Mouse (Mus musculus) hindbrain, embryonic 11.5 days (tissue): ENCODE measurements at regions not wholly inside any gene's neighbourhood (a gene's known extent, or its start where the extent isn't known, plus 50 kb on each side); places are given as distances from the start of the nearest gene placed in this dataset.

ENCODE experiments used
- ATAC-seq: fragments of 200-750 bp; cut with Nextera tagmentation; 2 replicates; pipeline ENCODE4 v1.8.0; 2017; ENCODE audit warnings: mild to moderate bottlenecking, moderate TSS enrichment, moderate library complexity; ENCODE audit not compliant: low FRiP score
- DNase-seq: peaks from one replicate; pipeline ENCODE4 v3.0.0-alpha.2; 2015; ENCODE audit warnings: low spot score
- H3K27ac ChIP-seq: fragments of 300-500 bp; sonication (generic); 2 replicates; pipeline ENCODE4 v1.5.1; 2014; ENCODE audit warnings: mild to moderate bottlenecking, low read depth, low read length
- H3K27me3 ChIP-seq: fragments of 300-500 bp; sonication (generic); 2 replicates; pipeline ENCODE4 v1.6.1; 2014; ENCODE audit warnings: mild to moderate bottlenecking, low read length, moderate library complexity, mixed read lengths; ENCODE audit not compliant: control insufficient read depth, insufficient read depth
- H3K36me3 ChIP-seq: fragments of 300-500 bp; sonication (generic); 2 replicates; pipeline ENCODE4 v1.6.1; 2014; ENCODE audit warnings: mild to moderate bottlenecking, low read length, moderate library complexity, mixed read lengths; ENCODE audit not compliant: control insufficient read depth, insufficient read depth
- H3K4me1 ChIP-seq: fragments of 300-500 bp; sonication (generic); replicated peaks from 2 replicates; pipeline ENCODE4 v1.6.1; 2014; ENCODE audit warnings: low read length, mixed read lengths; ENCODE audit not compliant: control insufficient read depth, insufficient read depth
- H3K4me2 ChIP-seq: fragments of 300-500 bp; sonication (generic); replicated peaks from 2 replicates; pipeline ENCODE4 v1.6.1; 2014; ENCODE audit warnings: mild to moderate bottlenecking, low read depth, low read length
- H3K4me3 ChIP-seq: fragments of 300-500 bp; sonication (generic); 2 replicates; pipeline ENCODE4 v1.5.1; 2014; ENCODE audit warnings: low read depth, low read length
- H3K9ac ChIP-seq: fragments of 300-500 bp; sonication (generic); 2 replicates; pipeline ENCODE4 v1.6.1; 2014; ENCODE audit warnings: low read depth, low read length
- H3K9me3 ChIP-seq: fragments of 300-500 bp; sonication (generic); 2 replicates; pipeline ENCODE4 v1.6.1; 2016; ENCODE audit warnings: low read length; ENCODE audit not compliant: control insufficient read depth
- WGBS: fragments of 180-500 bp; shearing (Covaris S2); extraction: QIAGEN DNeasy Blood & Tissue Kit; methylation state at CpG from one replicate; pipeline ENCODE4 v1.1.7; 2014; 5-methylcytosine and 5-hydroxymethylcytosine counted together

DNA sequence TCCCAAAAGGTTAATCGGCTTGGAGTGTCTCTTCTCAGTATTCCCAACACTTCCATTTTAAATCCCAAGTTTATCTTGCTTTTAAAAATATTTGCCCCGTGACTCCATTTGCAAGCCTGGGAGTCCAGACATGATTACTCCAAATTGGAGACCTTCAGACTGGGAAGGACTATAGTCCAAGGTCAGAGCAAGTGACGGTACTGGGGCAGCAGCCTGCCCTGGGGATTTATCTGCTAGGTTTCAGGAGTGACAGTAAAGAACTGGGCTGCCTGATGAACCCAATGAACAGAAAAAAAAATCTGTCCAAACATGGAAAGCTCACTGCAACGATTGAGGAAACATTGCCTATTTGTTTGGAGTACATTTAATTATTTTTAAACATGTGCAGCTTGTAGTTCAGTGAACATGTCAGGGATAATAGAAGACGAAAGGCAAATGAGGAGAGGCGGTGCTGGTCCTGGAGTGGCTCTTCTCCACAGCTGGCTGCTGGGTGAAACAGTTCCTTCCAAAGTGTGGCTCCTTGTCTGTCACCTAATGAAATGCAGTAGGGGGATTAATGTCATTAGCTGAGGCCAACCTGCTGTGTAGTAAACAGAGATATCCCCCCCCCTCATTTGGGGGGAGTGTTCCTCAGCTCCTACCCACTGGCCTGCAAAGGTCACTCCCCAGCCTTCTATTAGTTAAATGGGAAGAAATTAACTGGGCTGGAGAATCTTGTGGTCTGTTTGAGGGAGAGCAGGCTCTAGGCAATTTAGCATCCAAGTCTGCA lies 514.5 kb upstream of the Mpdz start:
- H3K36me3 ChIP-seq, result no peaks in the 10 kb centered on the region
- ATAC-seq (no peak), DNase-seq (peak; percentile 9)
- WGBS, result 52% methylated on average over 6 of the region's 6 CpGs
- no peaks in the 10 kb centered on the region for H3K27me3 ChIP-seq
- H3K27ac ChIP-seq, result no peak overlapping the region
- no peaks in the 10 kb centered on the region for H3K4me1 ChIP-seq
- H3K4me2 ChIP-seq, result no peak overlapping the region
- no peaks in the 10 kb centered on the region for H3K9me3 ChIP-seq
- H3K4me3 ChIP-seq, result no peak overlapping the region
- no peak overlapping the region for H3K9ac ChIP-seq

DNA sequence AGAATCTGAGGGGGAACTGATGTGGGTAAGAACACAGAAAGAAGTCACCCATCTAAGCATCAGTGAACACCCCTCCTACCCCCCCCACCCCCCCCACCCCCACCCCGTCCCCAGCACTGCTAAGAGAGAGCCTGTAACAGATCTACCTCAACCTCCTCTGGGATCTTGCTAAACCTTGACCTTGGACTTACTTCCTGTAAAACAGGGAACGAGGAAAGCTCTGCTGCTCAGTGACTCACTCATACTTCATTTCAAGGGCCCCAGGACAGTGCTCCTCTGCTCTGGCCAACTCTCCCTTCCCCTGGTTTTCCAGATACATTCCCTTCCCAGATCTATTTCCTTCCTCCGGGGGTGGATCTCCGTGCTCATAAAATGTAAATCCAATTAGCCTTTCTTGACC lies 510.4 kb upstream of the Mpdz start:
- no peak overlapping the region for H3K4me3 ChIP-seq
- H3K4me2 ChIP-seq, result no peak overlapping the region
- no peaks in the 10 kb centered on the region for H3K9me3 ChIP-seq
- WGBS, result 72% methylated on average over 4 of the region's 4 CpGs
- H3K27ac ChIP-seq, result no peak overlapping the region
- ATAC-seq, result no peak
- H3K36me3 ChIP-seq, result no peaks in the 10 kb centered on the region
- H3K4me1 ChIP-seq, result no peaks in the 10 kb centered on the region
- DNase-seq, result no peak
- no peak overlapping the region for H3K9ac ChIP-seq
- H3K27me3 ChIP-seq, result no peaks in the 10 kb centered on the region

DNA sequence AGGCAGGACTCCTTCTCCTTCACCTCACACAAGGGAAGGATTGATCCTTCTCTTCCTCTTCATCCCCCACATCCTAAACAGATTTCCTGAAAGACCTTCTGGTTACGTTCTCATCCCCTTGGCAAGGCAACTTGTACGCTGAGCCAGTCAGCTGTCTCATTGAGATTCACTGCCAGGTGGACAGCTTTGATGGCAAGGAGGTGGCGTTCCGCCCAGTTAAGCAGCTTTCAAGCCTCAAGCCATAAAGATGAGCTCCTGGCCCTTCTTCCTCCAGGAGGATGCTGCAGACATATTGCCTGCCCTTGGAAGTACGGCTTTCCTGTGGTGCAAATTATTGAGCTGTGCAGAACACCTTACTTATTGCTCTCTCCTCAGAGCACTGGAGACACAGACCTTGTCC lies 494.8 kb upstream of the Mpdz start:
- Histone ChIP-seq H3K4me2 (no peak overlapping the region), H3K4me1 (no peaks in the 10 kb centered on the region), H3K9me3 (no peaks in the 10 kb centered on the region), H3K4me3 (no peak overlapping the region), H3K9ac (no peak overlapping the region), H3K27me3 (no peaks in the 10 kb centered on the region), H3K27ac (no peak overlapping the region), H3K36me3 (no peaks in the 10 kb centered on the region)
- 85% methylated on average over 5 of the region's 5 CpGs for WGBS
- ATAC-seq (no peak), DNase-seq (no peak)

- Histone ChIP-seq H3K36me3 (no peaks in the 10 kb centered on the region), H3K4me3 (no peak overlapping the region), H3K9ac (no peak overlapping the region), H3K27me3 (no peaks in the 10 kb centered on the region), H3K4me1 (no peaks in the 10 kb centered on the region), H3K27ac (no peak overlapping the region), H3K9me3 (no peaks in the 10 kb centered on the region), H3K4me2 (no peak overlapping the region)
- DNase-seq (no peak), ATAC-seq (no peak)
- WGBS, result 83% methylated on average over 1 of the region's 1 CpGs
Observed at GRCm38 (mm10) chr4:81930956-81931355, 488.3 kb upstream of the Mpdz start.

- Histone ChIP-seq H3K4me3 (no peak overlapping the region), H3K9me3 (no peaks in the 10 kb centered on the region), H3K36me3 (no peaks in the 10 kb centered on the region), H3K27ac (no peak overlapping the region), H3K4me2 (no peak overlapping the region), H3K9ac (no peak overlapping the region), H3K4me1 (no peaks in the 10 kb centered on the region), H3K27me3 (no peaks in the 10 kb centered on the region)
- ATAC-seq (no peak), DNase-seq (no peak)
- WGBS, result 57% methylated on average over 9 of the region's 9 CpGs
Observed at GRCm38 (mm10) chr4:81928581-81929244, 486.1 kb upstream of the Mpdz start.

DNA sequence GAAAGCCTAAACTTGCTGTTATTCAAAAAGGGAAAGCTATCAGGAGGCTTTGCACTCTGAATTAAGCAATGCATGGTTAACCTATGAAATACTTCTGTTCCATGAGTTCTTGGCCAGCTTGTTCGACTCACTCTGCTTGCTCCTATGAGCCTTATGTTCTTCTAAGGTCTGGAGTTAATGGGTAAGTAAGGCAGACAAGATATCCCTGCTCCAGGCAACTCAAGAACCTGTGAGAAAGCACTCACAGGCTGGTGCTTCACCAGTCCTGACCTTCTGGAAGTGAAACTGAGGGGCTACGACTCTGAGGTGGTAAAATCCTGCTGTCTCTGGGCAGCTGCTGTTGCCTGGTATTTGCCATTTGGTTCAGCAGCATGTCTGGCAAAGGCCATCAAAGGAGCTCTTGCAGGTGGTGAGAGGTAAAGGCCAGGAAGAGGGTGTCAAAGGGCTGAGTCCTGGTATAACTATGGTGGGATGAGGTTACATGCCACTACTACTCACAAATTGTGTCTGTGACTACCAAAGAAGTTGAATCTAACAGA lies 484.6 kb upstream of the Mpdz start:
- DNase-seq (no peak), ATAC-seq (no peak)
- Histone ChIP-seq H3K4me1 (no peaks in the 10 kb centered on the region), H3K9ac (no peak overlapping the region), H3K4me3 (no peak overlapping the region), H3K27ac (no peak overlapping the region), H3K9me3 (no peaks in the 10 kb centered on the region), H3K4me2 (no peak overlapping the region), H3K36me3 (no peaks in the 10 kb centered on the region), H3K27me3 (no peaks in the 10 kb centered on the region)
- WGBS, result 85% methylated on average over 2 of the region's 2 CpGs

GRCm38 (mm10) chr4:81926662-81927141 lies 484.1 kb upstream of the Mpdz start:
- no peak overlapping the region for H3K27ac ChIP-seq
- no peaks in the 10 kb centered on the region for H3K27me3 ChIP-seq
- WGBS, result 60% methylated on average over 6 of the region's 6 CpGs

DNA sequence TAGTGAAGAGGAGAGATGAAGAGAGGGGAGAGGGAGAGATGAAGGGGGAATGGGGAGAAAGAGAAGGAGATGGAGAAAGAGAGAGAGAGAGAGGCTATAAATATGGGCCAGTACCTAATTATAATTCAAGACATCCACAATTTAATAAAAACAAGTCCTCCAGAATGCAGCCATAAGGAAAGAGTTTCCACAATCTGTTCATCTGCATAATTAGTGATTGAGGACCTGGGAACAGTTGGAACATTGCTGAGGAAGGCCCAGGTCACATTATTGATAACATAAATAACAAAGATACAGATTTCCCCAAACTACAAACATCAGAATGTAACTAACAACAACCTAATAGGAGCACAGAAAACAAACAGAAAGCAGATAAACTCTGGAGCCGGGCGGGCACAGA lies 483.0 kb upstream of the Mpdz start:
- DNase-seq (no peak), ATAC-seq (no peak)
- Histone ChIP-seq H3K4me3 (no peak overlapping the region), H3K9ac (no peak overlapping the region), H3K27ac (no peak overlapping the region), H3K4me1 (no peaks in the 10 kb centered on the region), H3K36me3 (no peaks in the 10 kb centered on the region), H3K4me2 (no peak overlapping the region), H3K27me3 (no peaks in the 10 kb centered on the region), H3K9me3 (no peaks in the 10 kb centered on the region)
- WGBS, result 76% methylated on average over 2 of the region's 2 CpGs

More at GRCm38 (mm10) chr4:81926662-81927141, 484.1 kb upstream of the Mpdz start:
- ATAC-seq, result no peak
- Histone ChIP-seq H3K9ac (no peak overlapping the region), H3K4me3 (no peak overlapping the region), H3K36me3 (no peaks in the 10 kb centered on the region), H3K4me2 (no peak overlapping the region), H3K9me3 (no peaks in the 10 kb centered on the region), H3K4me1 (no peaks in the 10 kb centered on the region)
- no peak for DNase-seq

GRCm38 (mm10) chr4:81924120-81924519 lies 481.5 kb upstream of the Mpdz start:
- Histone ChIP-seq H3K27ac (no peak overlapping the region), H3K9ac (no peak overlapping the region), H3K27me3 (no peaks in the 10 kb centered on the region), H3K4me3 (no peak overlapping the region), H3K9me3 (no peaks in the 10 kb centered on the region), H3K4me1 (no peaks in the 10 kb centered on the region), H3K36me3 (no peaks in the 10 kb centered on the region), H3K4me2 (no peak overlapping the region)
- ATAC-seq (no peak), DNase-seq (no peak)
- 87% methylated on average over 1 of the region's 1 CpGs for WGBS
